Mouse (Mus musculus): Measurements from ENCODE around the gene Gm37240.

Gm37240 gene

GRCm38 (mm10) chr3:85820839-85821548, 66.3 kb downstream of the Gm37240 start:
- no peak for DNase-seq

GRCm38 (mm10) chr3:85819319-85819718, 68.0 kb downstream of the Gm37240 start:
- DNase-seq, result no peak

DNA sequence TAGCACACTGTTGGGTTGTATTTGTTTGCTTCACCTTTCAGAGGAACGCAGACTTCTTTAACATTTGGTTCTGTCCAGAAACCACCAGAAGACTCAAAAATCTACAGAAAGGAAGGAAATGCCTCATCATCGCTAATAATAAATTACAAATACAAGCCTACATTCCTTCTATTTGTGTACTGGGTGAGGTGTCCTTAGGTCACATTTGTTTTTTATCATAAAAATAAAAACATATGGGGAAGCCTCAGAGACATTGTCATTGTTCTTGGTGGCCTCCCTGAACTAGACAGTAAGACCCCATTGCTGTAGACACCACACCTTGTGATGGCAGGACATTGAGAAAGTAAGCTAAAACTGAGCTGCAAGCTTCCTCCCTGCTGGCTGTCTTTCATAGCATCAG, 70.1 kb downstream of the Gm37240 start, which contains the start of gene Fam160a1:
Gene Fam160a1 (minus strand): TSS at position 101 of the 400 bp plus-strand sequence.
- DNase-seq, result no peak

- DNase-seq, result no peak
Observed at GRCm38 (mm10) chr3:85814241-85814640, 73.1 kb downstream of the Gm37240 start.

DNA sequence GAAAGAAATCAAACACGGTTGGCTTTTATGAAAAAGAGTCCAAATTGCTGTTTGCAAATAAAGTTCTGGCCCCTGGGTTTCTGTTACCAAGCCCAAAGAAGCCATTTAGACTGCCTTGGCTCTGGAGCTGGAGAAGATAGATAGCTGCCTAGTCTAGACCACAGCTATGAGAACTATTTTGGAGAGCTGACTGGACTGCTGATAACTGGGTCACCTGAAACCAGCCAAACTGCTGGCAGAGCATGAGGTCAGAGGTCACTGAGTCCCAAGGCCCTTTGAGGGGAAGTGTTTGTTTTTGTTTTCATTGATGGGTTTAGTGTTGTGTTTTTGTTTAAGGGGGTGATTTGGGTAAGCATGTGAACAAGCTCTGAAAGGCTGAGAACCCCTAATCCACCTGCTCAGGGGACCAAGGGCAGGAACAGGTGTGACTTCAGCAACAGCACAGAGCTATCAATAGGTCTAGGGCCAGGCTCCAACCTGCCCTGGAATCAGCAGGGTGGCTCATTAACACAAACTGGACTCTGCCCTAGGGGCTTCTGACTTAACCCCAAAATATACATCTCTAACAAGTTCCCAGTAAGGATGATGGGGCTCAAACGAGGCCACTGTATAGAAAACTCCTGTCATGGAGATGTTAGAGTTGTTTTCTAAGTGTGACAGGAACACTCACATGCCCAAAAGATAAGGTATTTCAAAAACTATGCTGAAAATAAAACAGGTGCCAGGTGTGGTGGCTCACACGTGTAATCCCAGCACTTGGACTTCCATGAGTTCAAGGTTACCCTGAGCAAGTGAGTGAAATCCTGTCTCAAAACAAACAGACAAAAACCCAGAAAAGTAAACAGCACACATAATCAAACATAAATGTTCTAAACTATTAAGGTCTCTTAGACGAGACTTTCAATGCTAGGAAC, 74.0 kb downstream of the Gm37240 start:
- no peak for DNase-seq

DNA sequence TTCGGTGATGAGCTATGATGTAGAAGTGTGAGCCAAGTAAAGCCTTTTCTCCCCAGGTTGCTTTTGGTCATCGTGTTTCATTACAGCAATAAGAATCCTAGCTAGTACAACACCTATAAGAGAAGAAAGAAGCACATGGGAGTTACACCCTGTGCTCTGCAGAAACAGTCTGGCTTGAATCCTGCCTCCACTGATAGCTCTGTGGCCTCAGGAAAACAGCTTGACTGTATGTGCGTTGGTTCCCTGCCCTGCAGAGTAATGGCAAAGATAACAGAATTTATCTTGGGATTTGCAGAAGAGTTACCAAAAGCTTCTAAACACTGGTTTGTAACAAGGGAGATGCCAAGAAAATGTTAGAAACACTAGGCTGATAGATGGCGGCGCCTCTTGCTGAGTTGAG, 75.3 kb downstream of the Gm37240 start:
- no peak for DNase-seq

DNA sequence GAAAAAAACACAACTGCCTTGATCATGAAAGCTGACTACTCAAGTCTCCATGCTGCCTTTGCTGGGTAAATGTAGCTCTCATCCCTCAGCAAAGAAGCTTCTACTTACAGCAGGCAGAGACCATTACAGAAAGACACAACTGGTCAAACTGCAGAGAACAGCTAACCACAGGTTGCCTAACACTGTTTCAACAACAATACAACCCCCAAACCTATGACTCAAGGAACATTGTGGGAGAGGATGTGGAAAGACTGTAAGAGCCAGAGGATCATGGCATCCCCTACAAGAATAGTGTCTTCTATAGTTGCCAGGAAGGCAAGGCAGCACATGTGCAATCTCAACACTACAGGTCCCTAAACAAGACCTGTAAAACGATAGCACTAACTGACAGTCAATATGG, 94.2 kb downstream of the Gm37240 start:
- DNase-seq, result no peak

DNA sequence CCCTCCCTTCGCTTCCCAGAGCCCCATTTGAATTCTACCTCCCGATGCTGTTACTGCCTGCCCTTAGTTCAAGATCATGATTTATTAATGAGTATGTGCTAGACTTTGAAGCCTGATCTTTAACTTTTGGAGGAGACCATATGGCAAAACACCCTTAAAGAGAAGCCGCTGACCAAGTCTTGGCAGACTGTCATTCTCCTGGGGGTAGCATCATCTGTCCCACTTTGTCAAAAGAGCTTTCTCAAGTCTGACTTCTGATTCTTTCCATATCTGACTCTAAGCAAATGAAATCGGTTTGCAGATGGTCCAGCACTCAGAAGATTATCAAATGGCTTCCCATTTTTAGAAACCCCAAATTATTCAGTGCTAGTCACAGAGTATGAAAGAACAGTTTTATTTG, 97.6 kb downstream of the Gm37240 start:
- DNase-seq, result no peak

- no peak for DNase-seq
Observed at GRCm38 (mm10) chr3:85786501-85786900, 100.8 kb downstream of the Gm37240 start.

DNA sequence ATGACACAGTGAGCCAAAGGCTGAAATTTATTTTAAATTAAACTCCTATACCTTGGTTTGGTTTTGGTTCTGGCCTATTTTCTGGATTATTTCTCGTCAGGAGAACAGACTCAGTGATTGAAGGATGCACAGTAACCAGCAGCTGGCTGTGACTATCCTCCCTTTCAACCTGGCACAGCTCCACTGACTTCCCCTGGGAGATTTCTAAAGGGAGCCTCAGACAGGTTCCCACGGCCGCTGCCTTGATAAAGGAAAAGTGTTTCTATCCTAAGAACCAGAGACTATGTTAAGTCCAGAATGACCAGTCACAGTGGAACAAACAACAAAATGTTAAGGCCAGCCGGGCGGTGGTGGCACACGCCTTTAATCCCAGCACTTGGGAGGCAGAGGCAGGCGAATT, 106.4 kb downstream of the Gm37240 start:
- DNase-seq, result no peak

DNA sequence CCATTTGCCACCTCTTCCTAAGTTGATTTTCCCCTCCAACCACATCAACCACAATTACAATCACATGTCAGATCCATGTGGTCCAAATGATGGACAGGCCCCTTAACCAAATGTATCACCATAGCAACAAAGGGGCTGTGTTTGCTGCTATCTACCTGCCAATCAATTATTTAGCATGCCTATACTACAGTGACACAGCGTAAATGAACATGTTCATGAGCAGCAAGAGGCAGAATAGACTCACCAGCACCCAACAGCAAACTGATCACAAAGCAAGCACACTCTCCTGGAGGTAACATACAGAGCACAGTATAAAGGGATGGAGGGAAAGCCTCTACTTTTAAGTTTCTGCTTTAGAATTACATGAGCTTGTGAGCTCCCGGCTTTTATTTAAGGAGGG, 107.0 kb downstream of the Gm37240 start:
- DNase-seq, result no peak

GRCm38 (mm10) chr3:85777841-85778240, 109.5 kb downstream of the Gm37240 start:
- DNase-seq, result no peak

DNA sequence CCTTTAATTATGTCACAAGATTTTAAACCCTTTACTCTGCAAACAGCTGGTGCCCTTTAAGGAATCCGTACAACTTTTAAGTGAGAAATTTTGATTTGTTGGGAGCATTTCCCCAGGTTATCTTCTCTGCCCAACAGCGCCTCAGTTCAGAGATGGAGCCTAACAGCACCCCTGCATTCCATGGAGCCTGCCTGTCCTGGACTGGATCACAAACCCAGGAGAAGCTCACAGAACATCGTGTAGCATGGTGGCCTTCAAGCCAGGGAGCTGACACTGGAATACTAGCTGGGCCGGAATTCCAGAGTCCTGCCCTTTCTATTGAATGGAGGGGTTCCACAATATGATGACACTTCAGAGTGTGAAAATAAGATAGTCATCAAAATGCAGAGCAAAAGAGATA, 110.0 kb downstream of the Gm37240 start:
- DNase-seq, result no peak

GRCm38 (mm10) chr3:85776707-85777106, 110.6 kb downstream of the Gm37240 start:
- DNase-seq, result no peak

- no peak for DNase-seq
Observed at GRCm38 (mm10) chr3:85776126-85776525, 111.2 kb downstream of the Gm37240 start.

DNA sequence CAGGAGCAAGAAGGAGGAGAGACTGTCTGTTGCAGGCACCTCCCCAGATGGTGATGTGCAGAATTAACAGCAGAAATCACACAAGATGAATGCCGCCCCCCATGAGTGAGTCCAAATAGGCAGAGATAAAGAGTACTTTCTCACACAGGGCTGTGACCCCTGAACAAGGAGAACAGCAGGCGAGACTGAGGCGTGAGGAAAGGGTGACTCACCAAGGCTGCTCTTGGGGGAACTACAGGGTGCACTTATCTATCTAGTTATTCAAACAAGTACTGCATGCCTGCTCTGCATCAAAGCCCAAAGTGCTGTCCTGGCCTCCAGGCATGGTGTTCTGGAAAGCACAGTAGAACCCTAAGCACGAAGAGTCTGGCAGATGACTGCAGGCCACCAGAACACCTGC, 113.4 kb downstream of the Gm37240 start:
- no peak for DNase-seq

DNA sequence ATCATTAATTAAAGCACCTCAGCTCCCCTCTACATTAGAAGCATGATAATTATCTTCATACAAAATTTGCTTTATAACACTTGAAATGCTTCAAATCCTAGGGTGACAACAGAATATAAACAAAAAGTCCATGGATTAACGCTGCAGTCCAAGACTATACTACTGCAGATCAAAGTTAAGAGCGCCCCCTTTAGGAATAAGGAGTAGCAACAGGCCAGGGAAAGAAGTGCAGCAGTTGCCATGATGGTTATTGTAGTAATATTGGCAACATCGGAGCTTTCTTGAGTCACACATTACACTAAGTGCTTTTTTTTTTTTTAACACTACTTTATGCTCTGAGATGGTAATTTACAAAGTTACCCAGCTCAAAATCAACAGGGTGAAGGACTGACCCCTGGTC, 113.9 kb downstream of the Gm37240 start:
- no peak for DNase-seq

DNA sequence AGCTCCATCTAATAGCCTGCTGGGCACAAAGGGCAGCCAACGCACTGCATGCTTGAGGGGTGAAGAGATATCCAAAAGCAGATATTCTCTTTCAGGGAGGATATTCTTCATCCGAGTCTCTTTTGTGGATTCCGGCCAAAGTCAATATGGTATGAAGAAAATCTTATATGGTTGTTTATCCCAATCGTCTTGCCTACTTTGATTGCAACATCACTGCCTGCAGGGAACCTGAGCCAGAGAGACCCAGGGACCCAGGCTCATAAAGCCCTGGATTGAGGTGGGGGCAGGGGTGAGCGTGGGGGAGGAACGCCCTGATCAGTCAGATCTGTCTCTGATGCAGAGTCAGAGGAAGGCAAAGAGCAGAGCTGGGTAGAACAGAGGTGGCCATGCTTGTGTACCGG, 122.4 kb downstream of the Gm37240 start:
- no peak for DNase-seq

- no peak for DNase-seq
Observed at GRCm38 (mm10) chr3:85764008-85764834, 123.1 kb downstream of the Gm37240 start.

- no peak for DNase-seq
Observed at GRCm38 (mm10) chr3:85757944-85758343, 129.4 kb downstream of the Gm37240 start.

DNA sequence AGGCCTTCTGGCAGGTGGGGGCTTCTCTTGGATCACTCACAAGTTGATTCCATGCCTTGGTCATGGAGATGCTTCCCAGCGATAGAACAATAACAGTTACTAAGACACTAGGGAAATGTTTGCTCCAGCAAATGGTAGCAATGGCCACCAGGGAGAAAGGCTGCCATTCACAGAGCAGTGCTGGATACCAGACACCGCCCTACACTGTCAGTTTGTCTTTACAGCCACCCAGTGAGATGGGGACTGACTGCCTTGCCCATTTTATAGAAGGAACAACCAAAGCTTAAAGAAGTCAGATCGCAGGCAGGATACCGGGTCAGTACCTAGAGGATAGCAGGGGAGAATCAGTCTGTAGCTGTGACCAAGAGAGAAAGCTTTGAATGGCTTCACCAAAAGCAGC, 129.9 kb downstream of the Gm37240 start:
- DNase-seq, result no peak

DNA sequence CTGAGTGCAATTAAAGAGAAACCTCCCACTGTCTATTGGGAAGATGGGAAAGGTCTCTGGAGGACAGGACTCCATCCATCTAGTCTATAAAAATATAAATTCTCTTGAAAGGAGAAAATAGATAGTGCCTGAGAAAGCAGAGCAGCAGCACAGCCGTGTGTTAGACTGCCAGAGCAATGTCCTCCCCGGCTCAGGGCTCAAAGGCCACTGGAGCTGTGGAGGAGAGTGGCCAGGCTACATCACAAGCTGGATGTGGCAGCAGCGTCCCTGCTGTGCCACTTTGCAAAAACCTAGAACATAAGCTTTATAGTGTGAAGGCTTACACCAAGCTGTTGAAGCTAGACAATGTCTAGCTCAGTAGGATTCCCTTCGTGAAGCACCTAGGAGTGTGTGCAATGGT, 138.0 kb downstream of the Gm37240 start:
- no peak for DNase-seq

DNA sequence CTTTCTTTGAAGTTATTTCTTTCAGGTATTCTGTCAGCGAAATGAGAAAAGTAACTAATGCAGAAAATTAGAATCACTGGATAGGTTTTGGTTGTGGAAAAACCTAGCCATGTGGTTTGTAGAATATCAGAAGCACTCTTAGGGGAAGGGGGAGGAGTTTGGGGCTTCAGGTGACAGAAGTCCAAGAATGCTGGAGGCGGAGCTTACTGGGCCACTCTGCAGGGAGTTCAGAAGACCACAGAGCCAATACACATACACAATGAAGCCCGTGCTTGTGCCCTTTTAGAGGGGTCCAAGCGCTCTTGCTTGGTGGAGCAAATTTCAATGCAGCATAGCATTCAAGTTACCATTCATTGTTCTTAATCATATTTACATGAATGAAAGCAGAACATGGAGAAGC, 138.5 kb downstream of the Gm37240 start:
- no peak for DNase-seq

Data from thymus, postnatal 25 days (tissue).